Mouse (Mus musculus) gastrocnemius, postnatal 25 days (tissue): ENCODE data around the gene Mpeg1. TPM values are rescaled to one million over a fixed set of nuclear protein-coding genes. Genes with fewer than 3 reads are reported as not detected.

Experiments used
- DNase-seq: peaks from one replicate; pipeline ENCODE4 v3.0.0; 2022
- total RNA-seq, 2 experiments: library from RNA; stranded (reverse); gene quantifications; 1 replicate in 1 of 2; 2 replicates in 1 of 2; pipeline ENCODE4 v1.2.3; 2021

Gene Mpeg1
- total RNA-seq, 2 experiments from 2014 or later, result 0.74 to 0.88 TPM

DNA sequence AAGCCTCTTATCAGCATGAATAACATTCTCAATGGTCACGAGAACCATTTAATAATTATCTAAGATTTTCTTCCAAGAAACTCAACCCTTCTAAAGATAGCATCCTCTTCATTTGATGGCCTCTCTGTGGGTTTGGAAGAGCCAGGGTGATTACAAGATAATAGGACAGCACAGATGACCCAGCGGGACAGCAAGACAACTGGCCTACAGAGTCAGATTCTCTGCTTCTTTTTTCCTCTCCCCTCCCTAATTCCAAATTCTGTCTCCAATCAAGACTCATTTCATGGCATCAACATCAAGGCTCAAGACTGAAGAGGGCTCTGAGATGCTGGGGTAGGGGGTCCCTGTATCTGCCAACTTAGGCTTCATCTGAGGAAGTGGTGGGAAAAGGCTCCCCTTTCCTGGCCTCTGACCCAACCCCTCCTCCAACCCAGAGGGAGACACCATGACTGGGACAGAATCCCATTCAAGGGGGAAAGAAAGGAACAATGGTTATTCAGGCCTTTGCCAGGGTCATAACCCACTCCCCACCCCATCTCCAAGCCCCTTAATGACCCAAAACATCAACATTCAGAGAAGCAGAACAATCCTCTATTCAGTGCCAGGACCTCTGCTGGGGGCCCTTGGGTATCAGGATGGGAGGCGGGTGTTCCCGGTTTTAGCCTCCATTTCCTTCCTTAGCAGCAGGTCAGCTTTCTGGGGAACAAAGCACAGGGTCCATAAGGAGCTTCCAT is 33.0 kb downstream of the Mpeg1 start:
- DNase-seq, result no peak

- no peak for DNase-seq
Observed at GRCm38 (mm10) chr19:12494187-12494458, 33.5 kb downstream of the Mpeg1 start.

DNA sequence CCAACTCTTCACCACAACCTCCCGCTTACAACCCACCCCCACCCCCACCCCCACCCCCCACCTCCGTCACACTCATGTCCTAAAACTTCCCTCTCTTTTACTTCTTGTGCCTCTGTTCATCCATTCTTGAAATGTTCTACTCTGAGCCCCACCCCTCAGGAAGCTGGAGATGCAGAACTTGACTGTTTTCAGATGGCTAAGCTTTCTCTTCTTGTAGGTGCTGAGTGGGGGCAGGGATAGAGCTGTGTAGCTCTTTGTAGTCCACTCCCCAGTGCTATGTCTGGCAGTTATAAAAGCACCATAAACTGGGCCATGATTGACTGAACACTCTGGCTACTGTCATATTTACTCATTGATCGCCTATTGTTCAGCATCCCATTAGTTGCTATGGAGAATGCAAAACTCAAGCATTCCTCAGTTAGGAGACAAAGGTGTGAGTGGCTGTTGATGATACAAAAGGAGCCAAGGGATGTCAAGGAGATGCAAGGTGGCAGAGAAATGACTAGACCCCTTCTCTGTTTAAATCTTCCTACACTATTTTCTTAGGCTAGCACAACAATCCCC is 34.5 kb downstream of the Mpeg1 start:
- DNase-seq, result no peak

GRCm38 (mm10) chr19:12496241-12496640 is 35.7 kb downstream of the Mpeg1 start:
- DNase-seq, result peak; percentile 5

DNA sequence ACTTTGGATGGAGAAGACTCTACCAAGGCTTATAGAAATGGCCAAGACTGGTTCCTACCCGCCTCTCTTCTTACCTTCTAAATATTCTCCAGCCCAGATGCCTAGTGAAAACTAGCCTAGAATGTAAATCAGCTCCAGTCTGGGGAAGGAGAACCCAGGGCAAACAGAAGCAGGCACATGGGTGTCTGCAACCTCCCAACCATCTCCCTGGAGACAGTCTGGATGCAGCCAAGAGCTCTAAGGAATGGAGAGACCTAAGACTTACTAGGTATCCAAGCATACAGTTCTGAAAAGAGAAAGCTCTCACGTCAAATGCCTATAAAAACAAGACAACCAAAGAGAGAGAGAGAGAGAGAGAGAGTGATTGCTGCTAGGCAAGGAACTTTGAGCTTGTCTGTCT is 37.3 kb downstream of the Mpeg1 start:
- DNase-seq, result no peak

DNA sequence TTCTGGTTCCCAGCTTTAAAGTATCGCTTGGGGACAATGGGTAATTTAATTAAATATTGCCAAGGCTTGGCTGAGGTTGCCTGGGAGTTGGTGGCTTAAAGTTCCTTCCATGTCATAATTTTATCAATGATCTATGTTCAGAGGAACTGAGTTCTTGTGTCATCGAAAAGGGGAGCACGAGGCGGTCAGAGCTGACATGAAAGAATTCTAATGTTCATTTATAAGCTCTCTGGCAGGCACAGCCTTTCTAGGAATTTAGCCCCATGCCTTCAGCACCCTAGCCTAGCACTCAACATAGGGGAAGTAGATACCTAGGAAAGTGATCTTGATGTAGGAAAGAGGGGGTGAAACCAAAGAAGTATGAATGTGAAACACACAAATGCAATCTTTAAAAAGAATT is 37.7 kb downstream of the Mpeg1 start:
- no peak for DNase-seq

- DNase-seq, result no peak
Observed at GRCm38 (mm10) chr19:12498941-12499340, 38.4 kb downstream of the Mpeg1 start.

GRCm38 (mm10) chr19:12499485-12499884 is 38.9 kb downstream of the Mpeg1 start:
- DNase-seq, result no peak

- peak; percentile 67 for DNase-seq
Observed at GRCm38 (mm10) chr19:12500124-12500523, 39.5 kb downstream of the Mpeg1 start.

- DNase-seq, result no peak
Observed at GRCm38 (mm10) chr19:12500881-12501311, 40.3 kb downstream of the Mpeg1 start.

DNA sequence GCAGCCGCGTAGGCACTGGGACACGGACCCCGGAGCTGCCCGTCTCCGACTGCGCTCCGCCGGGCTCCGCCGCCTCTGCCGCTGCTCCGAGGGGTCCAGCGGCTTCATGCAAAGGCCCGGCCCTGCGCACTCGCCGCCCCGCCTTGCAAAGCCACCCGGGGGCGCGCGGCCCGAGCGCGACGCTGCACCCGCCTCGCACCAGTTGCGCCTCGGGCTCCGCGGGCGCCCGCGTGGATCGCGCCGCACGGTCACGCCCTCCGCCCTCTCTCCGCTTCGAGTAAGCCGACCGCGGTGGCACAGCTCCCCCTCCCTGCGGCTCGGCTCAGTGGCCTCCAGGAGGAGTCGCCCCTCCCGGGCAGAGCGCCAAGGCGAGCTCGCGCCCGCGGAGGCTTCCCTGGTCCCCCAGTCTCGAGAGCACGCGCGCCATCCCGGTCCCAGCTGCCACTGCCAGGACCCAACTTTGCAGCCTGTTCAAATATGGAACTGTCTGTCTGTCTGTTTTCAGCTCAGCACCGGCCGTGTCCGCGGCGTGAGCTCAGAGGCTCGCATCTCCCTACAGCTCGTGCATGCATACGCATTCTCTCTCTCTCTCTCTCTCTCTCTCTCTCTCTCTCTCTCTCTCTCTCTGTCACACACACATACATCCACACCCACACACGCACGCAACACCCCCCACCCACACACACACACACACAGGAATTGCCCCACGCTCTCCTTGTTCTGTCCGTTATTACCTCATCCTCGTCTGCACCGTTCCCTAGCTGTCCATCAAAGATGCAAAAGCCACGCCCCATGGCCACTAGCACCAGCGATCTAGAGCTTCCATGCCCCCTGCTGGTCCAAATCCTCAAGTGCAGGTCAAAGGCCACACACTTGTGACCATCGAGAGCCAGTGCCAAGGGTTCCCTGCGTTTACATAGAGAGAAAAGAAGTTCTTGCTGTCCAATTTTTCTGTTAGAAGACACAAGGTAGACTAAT is 41.1 kb downstream of the Mpeg1 start, which contains the start of gene Dtx4:
Dtx4 (minus strand) TSS at position 85 of the 978 bp plus-strand sequence.
- peak; percentile 83 for DNase-seq

DNA sequence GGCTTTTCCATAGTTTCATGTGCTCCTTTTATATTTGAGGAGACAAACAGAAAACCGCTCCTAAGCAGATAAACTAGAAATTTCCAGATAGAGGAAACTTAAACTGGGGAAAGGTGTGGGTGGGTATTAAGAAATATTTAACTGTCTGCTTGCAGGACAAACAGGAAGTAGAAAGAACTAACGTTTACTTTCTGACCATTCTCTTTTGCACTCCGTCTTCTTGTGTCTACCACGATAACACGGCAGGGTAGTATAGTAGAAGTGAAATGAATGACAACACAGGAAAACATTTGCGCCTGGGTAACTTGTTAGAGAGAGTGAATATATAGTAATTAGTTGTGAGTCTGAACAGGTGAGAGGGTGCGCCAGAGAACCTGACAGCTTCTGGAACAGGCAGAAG is 42.2 kb downstream of the Mpeg1 start:
- no peak for DNase-seq

GRCm38 (mm10) chr19:12514621-12515020 is 54.0 kb downstream of the Mpeg1 start:
- no peak for DNase-seq

Other genes starting within 250 kb of the Mpeg1 start
- not detected for gene Olfr1432, start 228.2 kb upstream of the Mpeg1 start, total RNA-seq
- not detected for gene Olfr262, start 219.1 kb upstream of the Mpeg1 start, total RNA-seq
- gene Olfr235, start 199.7 kb upstream of the Mpeg1 start, total RNA-seq, result not detected
- not detected for gene Olfr1434, start 180.9 kb upstream of the Mpeg1 start, total RNA-seq
- gene Olfr1436, start 161.6 kb upstream of the Mpeg1 start, total RNA-seq, result not detected
- not detected for gene Olfr1437, start 135.7 kb upstream of the Mpeg1 start, total RNA-seq
- gene Olfr1438-ps1, start 124.9 kb upstream of the Mpeg1 start, total RNA-seq, result not detected
- not detected for gene Olfr1440, start 73.5 kb upstream of the Mpeg1 start, total RNA-seq
- not detected for gene Olfr1441, start 43.3 kb upstream of the Mpeg1 start, total RNA-seq
- gene Pfpl, start 32.9 kb upstream of the Mpeg1 start, total RNA-seq, result not detected
- 1 to 10 TPM; 6.2 to 6.7 TPM for gene Dtx4, start 40.7 kb downstream of the Mpeg1 start, total RNA-seq
- gene Fam111a, start 85.0 kb downstream of the Mpeg1 start, total RNA-seq, result 1 to 10 TPM; 2.5 to 3.9 TPM
- not detected for gene Gm4952, start 139.2 kb downstream of the Mpeg1 start, total RNA-seq
- not detected for gene Glyat, start 172.5 kb downstream of the Mpeg1 start, total RNA-seq
- gene Olfr1442, start 209.7 kb downstream of the Mpeg1 start, total RNA-seq, result not detected
- gene Olfr1443, start 217.3 kb downstream of the Mpeg1 start, total RNA-seq, result not detected
- not detected for gene Keg1, start 235.0 kb downstream of the Mpeg1 start, total RNA-seq